Mouse (Mus musculus): ENCODE results near the gene Heca.
"Not testable (repeated sequence)": the region's sequence is repeated elsewhere in the genome, so short reads cannot be mapped to it uniquely, and the experiment has no call there.

Heca gene

DNA sequence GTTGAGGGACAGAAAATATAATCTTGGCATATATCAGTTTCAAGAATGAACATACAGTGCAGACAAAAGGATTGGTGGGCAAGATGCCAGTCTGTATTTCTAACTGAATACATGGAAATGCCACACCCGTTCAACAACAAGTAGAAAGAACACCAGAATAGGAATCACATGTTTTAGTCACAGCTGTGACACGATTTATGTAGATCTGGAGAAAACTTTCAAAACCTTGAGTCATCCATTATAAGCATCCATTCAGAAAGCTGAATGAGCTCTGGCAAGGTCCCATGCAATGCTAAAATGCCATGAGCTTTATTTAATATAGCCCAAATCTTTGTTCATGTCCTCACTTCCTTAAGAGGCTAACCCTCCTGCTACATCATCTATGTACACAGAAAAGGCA lies 44.4 kb downstream of the Heca start:
- in situ Hi-C loops (cut with MboI; ENCODE audit: low sequenced_read_pairs): no loop called here

DNA sequence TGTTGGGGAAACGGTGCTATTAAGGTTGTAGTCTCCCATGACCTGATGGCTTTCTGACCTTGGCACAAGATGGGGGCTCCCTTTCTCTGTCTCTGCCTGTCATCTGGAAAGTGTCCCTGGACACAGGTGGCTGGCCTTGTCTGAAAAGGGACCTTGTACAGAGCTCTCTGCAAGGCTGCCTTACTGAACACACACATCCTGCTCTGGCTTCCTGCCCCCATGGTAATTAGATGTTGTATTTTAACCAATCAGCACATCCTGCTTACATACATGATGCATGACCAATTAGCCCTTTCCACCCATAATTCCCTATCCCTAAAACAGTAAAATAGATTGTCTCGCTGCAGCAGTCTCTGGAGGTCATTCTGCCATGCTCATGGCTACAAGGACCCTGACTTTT lies 67.1 kb downstream of the Heca start:
- in situ Hi-C loops (cut with MboI; ENCODE audit: low sequenced_read_pairs): no loop called here

- in situ Hi-C loops (cut with MboI; ENCODE audit: low sequenced_read_pairs): no loop called here
Observed at GRCm38 (mm10) chr10:17880038-17880437, 67.8 kb downstream of the Heca start.

DNA sequence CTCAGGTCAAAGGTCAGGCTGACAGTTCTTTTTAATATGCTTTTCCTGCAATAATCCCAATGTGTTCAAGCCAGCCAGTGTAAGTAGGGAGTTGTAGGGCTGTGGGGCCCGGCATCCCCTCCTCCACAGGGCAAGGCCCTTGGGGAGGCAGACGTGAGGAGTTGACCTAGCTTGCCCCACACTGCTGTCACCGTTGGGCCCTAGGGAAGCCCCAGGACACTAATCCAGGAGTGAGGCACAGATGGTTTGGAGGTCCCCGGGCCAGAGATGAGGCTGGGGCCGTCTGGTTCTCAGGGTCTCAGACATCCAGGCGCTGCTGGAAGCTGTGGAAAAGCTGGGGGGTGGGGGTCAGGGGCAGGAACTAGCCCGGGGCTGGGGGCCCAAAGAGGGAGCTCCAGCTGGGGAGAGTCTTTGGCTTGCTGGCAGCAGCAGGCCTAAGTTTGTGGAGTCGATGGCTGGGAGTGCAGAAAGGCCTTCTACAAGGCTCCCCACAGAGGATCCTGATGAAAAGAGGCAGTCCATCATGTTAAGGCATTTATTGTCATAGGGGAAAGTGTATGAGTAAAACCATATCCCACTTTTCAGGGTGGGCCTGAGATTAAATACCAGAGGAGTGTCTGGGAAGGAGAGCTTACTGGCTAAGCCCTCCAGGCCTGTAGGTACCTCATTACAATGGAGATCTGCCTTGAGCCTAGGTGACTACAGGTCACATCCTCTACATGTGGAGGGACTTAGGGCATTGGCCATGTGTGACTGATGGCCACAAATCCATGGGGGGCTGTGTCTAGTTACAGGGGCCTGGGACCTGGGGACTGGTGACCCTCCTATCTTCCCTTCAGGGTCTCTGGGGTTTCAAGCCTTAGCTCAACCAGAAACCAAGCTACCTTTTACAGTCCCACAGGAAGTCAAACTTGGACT lies 69.6 kb downstream of the Heca start:
- in situ Hi-C loops (cut with MboI; ENCODE audit: low sequenced_read_pairs): no loop called here

GRCm38 (mm10) chr10:17869822-17870662 lies 77.8 kb downstream of the Heca start:
- in situ Hi-C loops (cut with MboI; ENCODE audit: low sequenced_read_pairs): loop anchor here (5.0 kb wide), 1 partner anchor 128 kb away; no protein-coding TSS in a partner anchor

DNA sequence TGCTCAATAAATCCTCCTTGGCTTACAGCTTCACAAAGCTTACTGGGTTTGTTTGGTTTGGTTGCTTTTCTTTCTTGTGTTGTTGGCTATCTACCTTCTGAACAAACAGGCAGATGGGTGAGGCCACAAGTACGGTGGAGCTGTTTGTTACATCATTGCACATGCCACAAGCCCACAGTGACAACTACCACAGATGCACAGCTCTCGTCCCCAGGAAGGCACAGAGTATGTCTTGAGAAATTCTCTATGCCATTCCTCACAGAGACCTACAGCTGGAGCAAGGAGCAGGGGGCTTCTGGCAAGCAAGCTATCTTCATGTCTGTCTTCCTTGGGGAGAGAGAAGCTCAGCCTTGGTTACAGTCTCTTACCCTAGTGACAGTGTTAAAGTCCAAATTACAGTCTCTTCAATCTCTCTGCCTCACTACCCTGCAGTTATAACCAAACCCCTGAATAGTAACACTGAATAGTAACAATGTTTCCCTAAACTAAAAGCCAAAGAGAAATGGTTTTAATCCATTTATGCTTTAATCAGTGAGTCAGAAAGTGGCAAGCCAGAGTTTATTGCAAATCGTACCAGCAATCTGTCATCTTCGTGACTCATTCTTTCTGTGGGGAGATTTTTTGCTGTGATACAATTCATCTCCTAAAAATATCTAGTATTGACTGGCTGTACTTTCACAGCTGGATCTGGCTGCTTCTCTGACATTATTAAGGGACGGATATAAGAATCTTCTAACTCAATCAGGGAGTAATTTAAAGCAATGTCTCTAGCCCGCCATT lies 87.0 kb downstream of the Heca start:
- in situ Hi-C loops (cut with MboI; ENCODE audit: low sequenced_read_pairs): no loop called here

DNA sequence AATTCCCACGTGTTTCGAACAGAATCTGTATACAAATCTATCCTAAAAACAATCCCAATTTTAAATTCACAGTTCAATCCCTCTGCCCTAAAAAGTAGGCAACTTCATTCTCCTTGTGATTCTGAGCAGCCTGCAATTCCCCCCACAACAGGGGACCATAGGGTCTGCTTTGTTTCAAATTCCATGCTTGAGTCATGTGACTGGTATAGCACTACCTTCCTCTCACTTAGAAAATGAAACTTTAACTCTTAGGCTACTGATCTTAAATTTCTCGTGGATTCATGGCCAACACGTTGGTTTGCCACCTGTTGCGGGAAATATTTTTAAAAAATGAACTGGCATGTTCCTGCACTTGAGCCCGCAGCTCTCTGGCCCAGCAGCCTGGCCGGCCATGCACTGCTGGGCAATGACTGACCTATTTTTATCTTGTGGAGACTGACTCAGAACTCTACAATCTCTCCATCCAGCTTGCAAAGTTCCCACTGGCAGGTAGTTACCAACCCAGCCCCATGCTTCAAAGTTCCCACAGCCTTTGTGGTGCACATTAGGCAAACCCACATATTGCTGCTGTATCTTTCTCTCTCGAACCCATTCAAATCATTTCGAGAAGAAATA lies 90.1 kb downstream of the Heca start:
- in situ Hi-C loops (cut with MboI; ENCODE audit: low sequenced_read_pairs): no loop called here

- in situ Hi-C loops (cut with MboI; ENCODE audit: low sequenced_read_pairs): no loop called here
Observed at GRCm38 (mm10) chr10:17844781-17845537, 102.9 kb downstream of the Heca start.

DNA sequence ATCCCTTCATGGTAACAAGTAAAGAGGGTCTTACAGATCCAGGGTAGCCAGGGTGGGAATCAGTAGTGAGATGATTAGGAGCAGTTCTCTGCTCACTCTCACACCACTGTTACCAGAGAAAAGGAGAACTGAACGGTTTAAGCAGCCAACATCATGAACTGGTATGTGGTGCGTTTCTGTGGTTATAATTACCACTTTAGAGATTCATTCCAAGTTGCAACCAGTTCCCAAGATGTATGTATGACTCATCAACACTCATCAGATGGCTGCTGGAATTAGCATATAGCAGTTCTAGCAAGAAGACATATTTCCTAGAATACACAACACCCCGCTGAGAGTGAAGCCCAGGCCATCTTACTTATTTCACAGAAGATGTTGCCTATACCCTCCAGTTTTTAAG lies 105.8 kb downstream of the Heca start:
- in situ Hi-C loops (cut with MboI; ENCODE audit: low sequenced_read_pairs): no loop called here

DNA sequence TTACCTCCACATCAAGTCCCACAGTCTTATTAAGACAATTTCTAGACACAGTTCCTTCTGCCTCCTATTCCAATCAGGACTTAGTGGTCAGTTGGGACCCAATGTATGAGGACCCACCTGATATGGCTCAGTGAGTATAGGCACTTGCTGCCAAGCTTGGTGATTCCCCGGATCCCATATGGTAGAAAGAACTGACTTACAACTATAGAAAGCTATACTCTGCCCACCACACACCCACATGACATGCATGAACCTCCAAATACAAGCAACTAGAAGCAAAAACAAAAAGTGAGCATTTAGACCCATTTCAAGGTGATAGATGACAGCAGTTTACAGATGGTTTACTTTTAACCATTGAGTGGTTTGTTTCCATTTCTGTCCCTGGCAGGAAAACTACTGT lies 111.6 kb downstream of the Heca start:
- in situ Hi-C loops (cut with MboI; ENCODE audit: low sequenced_read_pairs): no loop called here

GRCm38 (mm10) chr10:17835031-17835430 lies 112.8 kb downstream of the Heca start:
- in situ Hi-C loops (cut with MboI; ENCODE audit: low sequenced_read_pairs): no loop called here

DNA sequence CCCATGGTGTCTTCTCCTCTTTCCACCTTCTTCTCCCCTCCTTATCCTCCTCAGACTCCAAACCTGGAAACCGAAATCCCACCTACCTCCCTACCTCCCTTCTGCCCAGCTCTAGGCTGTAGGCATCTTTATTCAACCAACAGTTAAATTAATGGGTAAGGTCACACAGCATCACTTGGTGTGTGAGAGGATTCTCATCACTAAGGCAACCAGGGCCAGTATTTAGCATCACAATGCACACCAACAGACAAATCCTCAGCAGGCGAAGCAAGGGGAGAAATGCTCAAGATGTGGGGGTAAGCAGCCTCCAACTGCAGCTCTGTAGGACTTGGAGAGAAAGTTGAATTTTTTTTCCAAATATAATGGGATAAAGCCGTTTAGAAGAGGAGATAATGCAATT lies 116.8 kb downstream of the Heca start:
- in situ Hi-C loops (cut with MboI; ENCODE audit: low sequenced_read_pairs): no loop called here

DNA sequence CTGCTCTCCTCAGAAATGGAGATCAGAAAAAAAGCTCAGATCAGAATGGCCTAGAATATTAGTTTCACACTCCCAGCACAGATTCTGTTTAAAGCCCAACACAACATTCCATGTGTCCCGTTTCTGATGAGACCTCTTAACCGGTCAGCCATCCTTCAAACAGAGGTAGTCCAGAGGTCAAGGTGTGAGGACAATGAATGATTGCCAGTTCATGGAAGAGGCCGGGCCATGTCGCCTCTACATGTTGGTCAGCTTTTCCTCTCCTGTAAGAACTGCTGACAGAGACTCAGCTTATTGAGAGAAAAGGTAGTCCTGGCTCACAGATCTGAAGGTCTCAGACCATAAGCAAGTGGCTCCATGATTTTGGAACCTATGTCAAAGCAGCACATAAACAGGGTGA lies 118.7 kb downstream of the Heca start:
- in situ Hi-C loops (cut with MboI; ENCODE audit: low sequenced_read_pairs): no loop called here

- in situ Hi-C loops (cut with MboI; ENCODE audit: low sequenced_read_pairs): no loop called here
Observed at GRCm38 (mm10) chr10:17827391-17827790, 120.5 kb downstream of the Heca start.

DNA sequence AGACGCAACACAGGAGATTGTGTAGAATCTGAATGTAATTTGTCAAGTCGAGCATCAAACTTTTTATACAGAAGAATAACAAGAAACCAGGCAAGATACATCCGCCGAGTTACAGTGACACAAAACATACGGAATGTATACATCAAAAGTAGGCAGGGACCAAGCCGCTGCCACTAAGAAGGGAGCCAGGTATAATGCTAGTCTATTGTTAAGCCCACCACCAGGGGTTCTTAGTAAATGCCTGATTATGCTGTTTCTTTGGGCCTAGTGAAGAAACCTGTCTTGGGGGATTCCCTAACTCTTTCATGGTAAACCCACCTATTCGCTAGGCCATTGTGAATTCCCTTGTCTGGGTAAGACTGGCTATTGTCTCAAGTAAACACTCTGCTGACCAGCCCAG lies 127.4 kb downstream of the Heca start:
- in situ Hi-C loops (cut with MboI; ENCODE audit: low sequenced_read_pairs): not testable (repeated sequence)

Data from CH12F3 (cell line).